Mouse (Mus musculus) hindbrain, embryonic 10.5 days (tissue): Measurements from ENCODE around the gene Cacng2. TPM values are rescaled to one million over a fixed set of nuclear protein-coding genes. Genes with fewer than 3 reads are reported as not detected.
"Not testable (repeated sequence)": the region's sequence is repeated elsewhere in the genome, so short reads cannot be mapped to it uniquely, and the experiment has no call there.

Experiments
- DNase-seq: peaks from one replicate; pipeline ENCODE4 v3.0.0-alpha.2; 2017; ENCODE audit warnings: low spot score
- H3K27ac ChIP-seq: fragments of 300-500 bp; sonication (generic); 2 replicates; pipeline ENCODE4 v1.5.1; 2016; ENCODE audit warnings: mild to moderate bottlenecking, moderate library complexity
- H3K27me3 ChIP-seq: fragments of 300-500 bp; sonication (generic); 2 replicates; pipeline ENCODE4 v1.6.1; 2016; ENCODE audit warnings: mild to moderate bottlenecking; ENCODE audit not compliant: poor library complexity, insufficient read depth, severe bottlenecking
- H3K36me3 ChIP-seq: fragments of 300-500 bp; sonication (generic); 2 replicates; pipeline ENCODE4 v1.6.1; 2016; ENCODE audit warnings: mild to moderate bottlenecking, moderate library complexity
- H3K4me1 ChIP-seq: fragments of 300-500 bp; sonication (generic); replicated peaks from 2 replicates; pipeline ENCODE4 v1.6.1; 2016; ENCODE audit warnings: mild to moderate bottlenecking
- H3K4me3 ChIP-seq: fragments of 300-500 bp; sonication (generic); 2 replicates; pipeline ENCODE4 v1.5.1; 2016; ENCODE audit warnings: mild to moderate bottlenecking, moderate library complexity
- H3K9me3 ChIP-seq: fragments of 300-500 bp; sonication (generic); 2 replicates; pipeline ENCODE4 v1.6.1; 2016; ENCODE audit warnings: mild to moderate bottlenecking, moderate library complexity
- WGBS: fragments of 180-500 bp; shearing (Covaris S2); methylation state at CpG from one replicate; pipeline ENCODE4 v1.1.7; 2016; 5-methylcytosine and 5-hydroxymethylcytosine counted together
- polyA plus RNA-seq: library from polyadenylated mRNA; unstranded; fragments of >200 nt; fragmentation: Nextera tagmentation; extraction: Ambion mirVana; gene quantifications from 2 replicates; pipeline ENCODE4 v1.2.1, GENCODE M21; 2016

The Cacng2 gene
- polyA plus RNA-seq, 1 experiment from 2014 or later: 0.92 TPM

DNA sequence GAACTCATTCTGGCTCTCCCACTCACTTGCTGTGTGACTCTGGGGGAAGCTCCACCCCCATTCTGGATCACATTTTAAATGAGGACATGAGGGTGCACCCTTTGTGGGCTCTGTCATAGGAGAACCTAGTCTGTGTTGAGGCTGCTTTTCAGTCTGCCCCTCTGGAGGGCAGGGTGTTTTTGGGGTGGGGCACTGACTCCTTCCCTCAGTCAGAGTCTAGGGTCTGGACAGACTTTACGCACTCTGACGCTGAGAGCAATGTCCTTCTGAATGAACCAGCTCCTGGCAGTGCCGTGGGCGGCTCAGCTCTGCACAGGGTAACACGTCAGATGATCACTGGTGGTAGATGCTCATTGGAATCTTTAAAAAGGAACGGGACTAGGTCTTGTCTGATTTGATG lies 75.0 kb downstream of the Cacng2 start:
- DNase-seq: no peak
- WGBS: 77% methylated on average over 6 of the region's 6 CpGs
- no peaks in the 10 kb centered on the region for H3K9me3 ChIP-seq
- no peak overlapping the region for H3K27ac ChIP-seq
- H3K4me1 ChIP-seq: no peaks in the 10 kb centered on the region
- no peaks in the 10 kb centered on the region for H3K27me3 ChIP-seq
- no peaks in the 10 kb centered on the region for H3K36me3 ChIP-seq
- H3K4me3 ChIP-seq: no peak overlapping the region

GRCm38 (mm10) chr15:78042706-78043105 lies 77.1 kb downstream of the Cacng2 start:
- H3K4me1 ChIP-seq: no peaks in the 10 kb centered on the region
- H3K27me3 ChIP-seq: no peaks in the 10 kb centered on the region
- WGBS: 93% methylated on average over 8 of the region's 8 CpGs
- no peaks in the 10 kb centered on the region for H3K9me3 ChIP-seq
- no peak overlapping the region for H3K27ac ChIP-seq
- H3K4me3 ChIP-seq: no peak overlapping the region
- DNase-seq: no peak
- no peaks in the 10 kb centered on the region for H3K36me3 ChIP-seq

- H3K4me3 ChIP-seq: no peak overlapping the region
- H3K27ac ChIP-seq: no peak overlapping the region
- no peaks in the 10 kb centered on the region for H3K4me1 ChIP-seq
- no peaks in the 10 kb centered on the region for H3K27me3 ChIP-seq
- WGBS: 87% methylated on average over 10 of the region's 10 CpGs
- no peak for DNase-seq
- H3K9me3 ChIP-seq: no peaks in the 10 kb centered on the region
- H3K36me3 ChIP-seq: no peaks in the 10 kb centered on the region
Observed at GRCm38 (mm10) chr15:78037626-78038025, 82.2 kb downstream of the Cacng2 start.

GRCm38 (mm10) chr15:78036586-78036985 lies 83.2 kb downstream of the Cacng2 start:
- no peaks in the 10 kb centered on the region for H3K27me3 ChIP-seq
- 79% methylated on average over 2 of the region's 2 CpGs for WGBS

DNA sequence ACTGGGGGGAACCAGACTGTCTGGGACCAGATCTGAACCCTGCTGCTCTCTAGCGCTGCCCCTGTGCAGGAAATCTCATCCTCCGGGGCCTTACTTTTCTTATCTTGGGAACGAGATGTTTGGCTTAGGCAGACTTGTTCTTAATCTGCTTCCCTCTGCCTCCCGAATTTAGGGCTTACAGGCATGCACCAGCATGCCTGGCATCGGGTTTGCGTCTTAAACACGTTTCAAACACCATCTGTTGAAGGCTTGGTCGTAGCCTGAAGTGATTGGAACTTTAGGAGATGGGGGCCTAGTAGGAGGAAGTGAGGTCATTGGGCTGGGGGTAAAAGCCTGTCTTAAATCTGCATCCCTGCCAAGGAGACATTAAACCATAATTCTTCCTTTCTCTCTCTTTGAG lies 89.9 kb downstream of the Cacng2 start:
- H3K27ac ChIP-seq: no peak overlapping the region
- 76% methylated on average over 8 of the region's 8 CpGs for WGBS
- H3K9me3 ChIP-seq: no peaks in the 10 kb centered on the region
- DNase-seq: no peak
- no peak overlapping the region for H3K4me3 ChIP-seq
- H3K4me1 ChIP-seq: 0 out of 2 replicates have a peak, but pooled peaks cover 3% of the 10 kb centered on the region
- no peaks in the 10 kb centered on the region for H3K36me3 ChIP-seq
- no peaks in the 10 kb centered on the region for H3K27me3 ChIP-seq

More at GRCm38 (mm10) chr15:78036586-78036985, 83.2 kb downstream of the Cacng2 start:
- 0 out of 2 replicates have a peak, but pooled peaks cover under 1% of the 10 kb centered on the region for H3K4me1 ChIP-seq
- DNase-seq: no peak
- H3K27ac ChIP-seq: no peak overlapping the region
- H3K4me3 ChIP-seq: no peak overlapping the region
- H3K9me3 ChIP-seq: no peaks in the 10 kb centered on the region
- no peaks in the 10 kb centered on the region for H3K36me3 ChIP-seq

GRCm38 (mm10) chr15:78026521-78026920 lies 93.3 kb downstream of the Cacng2 start:
- Histone ChIP-seq H3K27ac (no peak overlapping the region), H3K4me3 (no peak overlapping the region), H3K9me3 (no peaks in the 10 kb centered on the region), H3K4me1 (0 out of 2 replicates have a peak, but pooled peaks cover 2% of the 10 kb centered on the region), H3K36me3 (no peaks in the 10 kb centered on the region), H3K27me3 (no peaks in the 10 kb centered on the region)
- WGBS: 93% methylated on average over 6 of the region's 6 CpGs
- no peak for DNase-seq

DNA sequence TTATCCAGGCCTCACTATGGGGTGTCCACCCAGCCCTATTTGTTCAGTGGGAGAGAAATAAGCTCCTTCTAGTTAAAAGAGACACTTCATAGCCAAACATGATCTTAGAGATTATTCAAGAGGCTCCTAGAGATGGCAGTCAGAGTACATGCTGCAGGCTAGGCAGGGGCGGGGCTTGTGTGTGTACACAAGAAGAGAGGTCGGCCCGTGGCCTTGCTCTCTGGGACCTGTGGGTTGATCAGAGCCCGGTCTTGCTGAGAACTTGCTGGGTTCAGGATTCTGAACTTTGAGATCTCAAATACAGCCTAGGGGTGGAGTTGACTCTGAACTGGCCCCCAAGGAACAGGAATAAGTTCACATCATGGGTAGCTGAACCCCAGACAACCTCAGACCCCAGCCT lies 95.6 kb downstream of the Cacng2 start:
- Histone ChIP-seq H3K27me3 (no peaks in the 10 kb centered on the region), H3K36me3 (no peaks in the 10 kb centered on the region), H3K4me1 (no peaks in the 10 kb centered on the region), H3K9me3 (no peaks in the 10 kb centered on the region), H3K27ac (no peak overlapping the region), H3K4me3 (no peak overlapping the region)
- no peak for DNase-seq
- 76% methylated on average over 4 of the region's 4 CpGs for WGBS

GRCm38 (mm10) chr15:78014046-78014445 lies 105.8 kb downstream of the Cacng2 start:
- Histone ChIP-seq H3K9me3 (no peaks in the 10 kb centered on the region), H3K36me3 (no peaks in the 10 kb centered on the region), H3K27ac (no peak overlapping the region), H3K4me1 (no peaks in the 10 kb centered on the region), H3K4me3 (no peak overlapping the region), H3K27me3 (no peaks in the 10 kb centered on the region)
- 94% methylated on average over 1 of the region's 1 CpGs for WGBS
- DNase-seq: no peak

GRCm38 (mm10) chr15:78008206-78008605 lies 111.6 kb downstream of the Cacng2 start:
- not testable (repeated sequence) for H3K4me3 ChIP-seq, H3K36me3 ChIP-seq, H3K27me3 ChIP-seq, H3K9me3 ChIP-seq, DNase-seq, H3K27ac ChIP-seq
- WGBS: 94% methylated on average over 8 of the region's 8 CpGs
- H3K4me1 ChIP-seq: peaks cover 29% of the 10 kb centered on the region

DNA sequence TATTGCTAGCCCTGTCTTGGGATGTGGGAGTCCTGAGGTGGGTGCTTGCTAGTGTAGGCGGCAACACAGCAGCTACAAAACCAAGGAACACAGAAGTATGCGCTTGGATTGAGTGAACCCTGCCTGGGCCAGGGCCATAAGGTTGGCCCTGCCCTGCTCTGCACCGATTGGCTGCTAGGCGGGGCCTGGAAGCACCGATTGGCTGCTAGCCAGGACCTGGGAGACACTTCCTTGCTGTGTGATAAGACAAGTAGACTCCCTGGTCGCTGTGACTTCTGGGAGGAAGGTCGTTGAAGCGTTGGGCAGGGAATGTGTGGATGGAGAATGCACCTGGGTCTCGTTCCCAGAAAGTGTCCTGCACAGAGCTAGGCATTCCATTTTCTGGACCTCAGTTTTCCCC lies 115.9 kb downstream of the Cacng2 start:
- DNase-seq: peak; percentile 12

GRCm38 (mm10) chr15:78001400-78001799 lies 118.4 kb downstream of the Cacng2 start:
- peaks cover 43% of the 10 kb centered on the region for H3K4me1 ChIP-seq
- H3K27me3 ChIP-seq: no peaks in the 10 kb centered on the region
- no peak for DNase-seq
- WGBS: 23% methylated on average over 5 of the region's 5 CpGs
- H3K27ac ChIP-seq: peak overlapping the region; percentile 40
- H3K9me3 ChIP-seq: no peaks in the 10 kb centered on the region
- no peaks in the 10 kb centered on the region for H3K36me3 ChIP-seq
- H3K4me3 ChIP-seq: no peak overlapping the region

More for the DNA sequence above, 115.9 kb downstream of the Cacng2 start:
- H3K9me3 ChIP-seq: no peaks in the 10 kb centered on the region
- H3K4me3 ChIP-seq: no peak overlapping the region
- no peaks in the 10 kb centered on the region for H3K36me3 ChIP-seq
- no peaks in the 10 kb centered on the region for H3K27me3 ChIP-seq
- WGBS: 52% methylated on average over 9 of the region's 9 CpGs
- peaks cover 44% of the 10 kb centered on the region for H3K4me1 ChIP-seq
- no peak overlapping the region for H3K27ac ChIP-seq

- H3K4me3 ChIP-seq: no peak overlapping the region
Observed at GRCm38 (mm10) chr15:77988541-77988940, 131.3 kb downstream of the Cacng2 start.

DNA sequence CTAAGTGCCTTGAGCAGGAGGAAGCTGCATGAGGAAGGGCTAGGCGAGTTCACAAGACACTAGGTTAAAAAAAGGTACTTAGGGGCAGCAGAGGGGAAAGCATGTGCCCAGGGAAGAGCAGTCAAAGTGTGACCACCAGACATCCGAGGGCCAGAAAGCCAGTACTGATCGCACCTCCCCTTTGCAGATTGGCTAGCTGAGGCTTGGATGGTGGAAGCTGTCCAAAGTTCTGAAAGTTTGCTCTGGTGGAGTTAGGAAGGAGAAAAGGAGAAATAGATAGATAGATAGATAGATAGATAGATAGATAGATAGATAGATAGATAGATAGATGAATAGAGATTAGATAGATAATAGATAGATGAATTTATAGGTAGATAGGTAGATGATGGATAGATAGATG lies 136.4 kb downstream of the Cacng2 start:
- H3K27ac ChIP-seq: no peak overlapping the region
- 0 out of 2 replicates have a peak, but pooled peaks cover 4% of the 10 kb centered on the region for H3K4me1 ChIP-seq
- 37% methylated on average over 3 of the region's 3 CpGs for whole genome bisulfite sequencing
- H3K9me3 ChIP-seq: no peaks in the 10 kb centered on the region
- no peaks in the 10 kb centered on the region for H3K36me3 ChIP-seq
- no peaks in the 10 kb centered on the region for H3K27me3 ChIP-seq
- DNase-seq: no peak
- no peak overlapping the region for H3K4me3 ChIP-seq

More at GRCm38 (mm10) chr15:77988541-77988940, 131.3 kb downstream of the Cacng2 start:
- Histone ChIP-seq H3K9me3 (no peaks in the 10 kb centered on the region), H3K27ac (no peak overlapping the region), H3K27me3 (no peaks in the 10 kb centered on the region), H3K4me1 (peaks cover 16% of the 10 kb centered on the region), H3K36me3 (no peaks in the 10 kb centered on the region)
- WGBS: 77% methylated on average over 5 of the region's 5 CpGs
- no peak for DNase-seq
